Mouse (Mus musculus) frontal cortex, postnatal 25 days (tissue): ENCODE results near the gene Asf1a.
A peak's percentile ranks its signal among the peaks of the same experiment; 100 is the strongest.
"Not testable (repeated sequence)": the region's sequence is repeated elsewhere in the genome, so short reads cannot be mapped to it uniquely, and the experiment has no call there.

Experiments
- DNase-seq, 2 experiments: peaks; one replicate each; pipeline ENCODE4 v3.0.0; 2022; ENCODE audit warnings: low spot score in 2 of 2

Gene Asf1a

DNA sequence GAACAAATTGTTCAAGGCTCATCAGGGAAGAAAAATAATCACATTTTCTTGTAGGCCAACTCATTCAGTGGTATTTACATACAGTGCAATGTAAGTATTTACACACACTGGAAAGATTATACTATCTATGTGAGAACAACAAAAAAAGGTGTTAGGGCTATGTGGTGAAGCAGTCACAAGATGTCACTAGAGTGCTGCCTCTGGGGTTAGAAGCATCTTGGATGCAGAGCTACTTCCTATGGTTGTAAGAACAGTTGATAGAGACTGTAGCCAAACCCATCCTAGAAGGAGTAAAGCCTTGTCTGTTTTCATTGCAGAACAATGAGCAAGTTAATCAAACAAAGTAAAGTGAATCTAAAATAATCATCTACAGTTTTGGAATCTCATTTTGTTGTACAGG is 45.0 kb downstream of the Asf1a start:
- DNase-seq = peak in 1 of 2 experiments; percentile 15

DNA sequence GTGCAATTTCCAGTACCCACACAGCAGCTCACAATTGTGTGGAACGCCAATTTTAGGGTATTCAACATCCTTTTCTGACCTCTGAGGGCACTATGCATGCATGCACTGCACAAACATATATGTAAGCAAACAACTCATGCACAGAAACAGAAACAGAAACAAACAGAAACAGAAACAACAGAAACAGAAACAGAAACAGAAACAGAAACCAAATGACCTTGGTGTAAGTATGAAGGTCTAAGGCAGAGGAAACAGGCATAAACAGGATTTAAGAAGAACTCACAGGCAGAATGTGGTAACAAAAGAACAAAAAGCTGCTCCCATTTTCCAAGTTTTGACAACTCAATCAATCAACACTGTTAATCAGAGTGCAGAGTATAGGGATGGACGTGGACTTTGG is 54.1 kb downstream of the Asf1a start:
- DNase-seq = no peak

- not testable (repeated sequence) for DNase-seq
These were observed 57.7 kb downstream of the Asf1a start for GRCm38 (mm10) chr10:53654239-53654638.
